Mouse (Mus musculus) thymus, adult 2 months (tissue): ENCODE results near the gene Tmem81. TPM values are rescaled to one million over a fixed set of nuclear protein-coding genes. Genes with fewer than 3 reads are reported as not detected.

Source experiments
- DNase-seq: peaks from one replicate; pipeline ENCODE4 v3.0.0; 2021
- H3K27ac ChIP-seq: fragments of 200-500 bp; 2 replicates; pipeline ENCODE4 v1.5.1; 2012; ENCODE audit warnings: low read length, control low read depth; ENCODE audit not compliant: control insufficient read depth, insufficient read depth
- H3K27me3 ChIP-seq: fragments of 200-500 bp; 2 replicates; pipeline ENCODE4 v1.6.1; 2012; ENCODE audit warnings: mild to moderate bottlenecking, low read length, moderate library complexity, mixed read lengths; ENCODE audit not compliant: control insufficient read depth, insufficient read depth
- H3K36me3 ChIP-seq: fragments of 200-500 bp; 2 replicates; pipeline ENCODE4 v1.6.1; 2012; ENCODE audit warnings: mild to moderate bottlenecking, low read length, moderate library complexity; ENCODE audit not compliant: control insufficient read depth, insufficient read depth
- H3K4me1 ChIP-seq: fragments of 200-500 bp; replicated peaks from 2 replicates; pipeline ENCODE4 v1.6.1; 2012; ENCODE audit warnings: low read length; ENCODE audit not compliant: control insufficient read depth, insufficient read depth
- H3K4me3 ChIP-seq: fragments of 200-500 bp; 2 replicates; pipeline ENCODE4 v1.5.1; 2012; ENCODE audit warnings: mild to moderate bottlenecking, low read length, control low read depth, moderate library complexity; ENCODE audit not compliant: control insufficient read depth, insufficient read depth
- CTCF ChIP-seq: fragments of 200-500 bp; IDR thresholded peaks from 2 replicates; pipeline ENCODE4 v1.5.1; 2012; ENCODE audit warnings: mild to moderate bottlenecking, control low read depth, low read length, moderate library complexity, borderline replicate concordance; ENCODE audit not compliant: control insufficient read depth, poor library complexity, insufficient read depth; ENCODE audit errors: extremely low read depth
- POLR2A ChIP-seq: fragments of 200-500 bp; IDR thresholded peaks from 2 replicates; pipeline ENCODE4 v1.6.1; 2012; ENCODE audit warnings: mild to moderate bottlenecking, low read length, control low read depth, moderate library complexity; ENCODE audit not compliant: control insufficient read depth, poor library complexity, insufficient read depth; ENCODE audit errors: extremely low read depth
- WGBS: fragments of 180-500 bp; shearing (Covaris S2); methylation state at CpG from one replicate; pipeline ENCODE4 v1.1.7; 2018; 5-methylcytosine and 5-hydroxymethylcytosine counted together
- polyA plus RNA-seq: library from polyadenylated mRNA; depleted of rRNA; stranded (reverse); fragments of >200 nt; gene quantifications from 2 replicates; pipeline ENCODE4 v1.2.3, GENCODE M21; 2012

The Tmem81 gene
- polyA plus RNA-seq, 1 experiment = 5.5 TPM

- no peaks in the 10 kb centered on the region for H3K4me1 ChIP-seq
- TF ChIP-seq POLR2A = no peak
- TF ChIP-seq CTCF = no peak
Observed at GRCm38 (mm10) chr1:132515339-132515738, 9.3 kb downstream of the Tmem81 start.

GRCm38 (mm10) chr1:132516776-132517175 lies 10.7 kb downstream of the Tmem81 start:
- H3K27ac ChIP-seq = no peak overlapping the region
- WGBS = 92% methylated on average over 11 of the region's 11 CpGs
- no peaks in the 10 kb centered on the region for H3K36me3 ChIP-seq
- no peak for DNase-seq
- H3K4me1 ChIP-seq = no peaks in the 10 kb centered on the region
- H3K27me3 ChIP-seq = no peaks in the 10 kb centered on the region
- H3K4me3 ChIP-seq = no peak overlapping the region
- TF ChIP-seq POLR2A (no peak), CTCF (no peak)

More at GRCm38 (mm10) chr1:132515339-132515738, 9.3 kb downstream of the Tmem81 start:
- Histone ChIP-seq H3K27me3 (no peaks in the 10 kb centered on the region), H3K4me3 (no peak overlapping the region), H3K27ac (no peak overlapping the region), H3K36me3 (no peaks in the 10 kb centered on the region)
- DNase-seq = no peak
- WGBS = 93% methylated on average over 12 of the region's 12 CpGs

- TF ChIP-seq CTCF (no peak), POLR2A (no peak)
- no peak overlapping the region for H3K27ac ChIP-seq
- no peaks in the 10 kb centered on the region for H3K4me1 ChIP-seq
- no peak overlapping the region for H3K4me3 ChIP-seq
- H3K27me3 ChIP-seq = no peaks in the 10 kb centered on the region
- no peak for DNase-seq
- WGBS = 88% methylated on average over 18 of the region's 18 CpGs
- H3K36me3 ChIP-seq = no peaks in the 10 kb centered on the region
Observed at GRCm38 (mm10) chr1:132518621-132519020, 12.6 kb downstream of the Tmem81 start.

- TF ChIP-seq CTCF (no peak), POLR2A (no peak)
- 92% methylated on average over 11 of the region's 11 CpGs for WGBS
Observed at GRCm38 (mm10) chr1:132519734-132520133, 13.7 kb downstream of the Tmem81 start.

GRCm38 (mm10) chr1:132520764-132521163 lies 14.7 kb downstream of the Tmem81 start:
- TF ChIP-seq CTCF (0 out of 2 replicates have a peak, but pooled peaks have one; percentile 22), POLR2A (no peak)

More at GRCm38 (mm10) chr1:132519734-132520133, 13.7 kb downstream of the Tmem81 start:
- no peaks in the 10 kb centered on the region for H3K27me3 ChIP-seq
- no peaks in the 10 kb centered on the region for H3K4me1 ChIP-seq
- no peak for DNase-seq
- H3K36me3 ChIP-seq = no peaks in the 10 kb centered on the region
- no peak overlapping the region for H3K4me3 ChIP-seq
- H3K27ac ChIP-seq = no peak overlapping the region

GRCm38 (mm10) chr1:132523048-132523447 lies 17.0 kb downstream of the Tmem81 start:
- DNase-seq = no peak
- H3K27ac ChIP-seq = no peak overlapping the region
- WGBS = 86% methylated on average over 8 of the region's 8 CpGs
- H3K4me1 ChIP-seq = no peaks in the 10 kb centered on the region
- no peak for TF ChIP-seq CTCF
- no peak for TF ChIP-seq POLR2A
- H3K4me3 ChIP-seq = no peak overlapping the region
- H3K36me3 ChIP-seq = no peaks in the 10 kb centered on the region
- H3K27me3 ChIP-seq = no peaks in the 10 kb centered on the region

More at GRCm38 (mm10) chr1:132520764-132521163, 14.7 kb downstream of the Tmem81 start:
- WGBS = 30% methylated on average over 3 of the region's 6 CpGs
- Histone ChIP-seq H3K4me3 (no peak overlapping the region), H3K27ac (no peak overlapping the region), H3K4me1 (no peaks in the 10 kb centered on the region), H3K27me3 (no peaks in the 10 kb centered on the region), H3K36me3 (no peaks in the 10 kb centered on the region)
- DNase-seq = peak; percentile 57

- no peak overlapping the region for H3K27ac ChIP-seq
- no peaks in the 10 kb centered on the region for H3K4me1 ChIP-seq
- 22% methylated on average over 4 of the region's 4 CpGs for WGBS
- H3K36me3 ChIP-seq = no peaks in the 10 kb centered on the region
- no peaks in the 10 kb centered on the region for H3K27me3 ChIP-seq
- TF ChIP-seq CTCF = no peak; the same call in 1 of the 2 replicates
- TF ChIP-seq POLR2A = no peak
- H3K4me3 ChIP-seq = no peak overlapping the region
- peak; percentile 56 for DNase-seq
Observed at GRCm38 (mm10) chr1:132523920-132524319, 17.9 kb downstream of the Tmem81 start.
